Mouse (Mus musculus): Measurements from ENCODE around the gene Ptprb. TPM values are rescaled to one million over a fixed set of nuclear protein-coding genes. Genes with fewer than 3 reads are reported as not detected.

The Ptprb gene
- polyA plus RNA-seq, 2 experiments: 2.3 to 3.4 TPM

GRCm38 (mm10) chr10:116330961-116331510 lies 55.7 kb downstream of the Ptprb start:
- Histone ChIP-seq H3K27ac (replicated peaks; ENCODE audit: low read depth, low read length) (no peak overlapping the region), H3K9ac (ENCODE audit: low read depth, low read length, severe bottlenecking) (peak overlapping the region; percentile 5; the same call in 1 of the 2 replicates), H3K4me2 (replicated peaks; ENCODE audit: low read depth, low read length, severe bottlenecking) (peak overlapping the region; percentile 50), H3K4me1 (ENCODE audit: control insufficient read depth, insufficient read depth, low read length) (peaks cover 9% of the 10 kb centered on the region), H3K36me3 (ENCODE audit: control insufficient read depth, insufficient read depth, low read length) (no peaks in the 10 kb centered on the region), H3K27me3 (ENCODE audit: control insufficient read depth, insufficient read depth, low read length) (no peaks in the 10 kb centered on the region), H3K9me3 (ENCODE audit: control insufficient read depth, low read length) (no peaks in the 10 kb centered on the region), H3K4me3 (replicated peaks; ENCODE audit: low read length) (peak overlapping the region; percentile 26)
- 19% methylated on average over 23 of the region's 23 CpGs for WGBS
- TF ChIP-seq POLR2A (IDR thresholded peaks at IDR 0.05; ENCODE audit: borderline replicate concordance, extremely low read depth, insufficient read depth, insufficient read length): no peak
- no peak for ATAC-seq (ENCODE audit: low FRiP score, low read depth)
- no peak for DNase-seq (ENCODE audit: low spot score)

GRCm38 (mm10) chr10:116333666-116334065 lies 58.3 kb downstream of the Ptprb start:
- H3K36me3 ChIP-seq (ENCODE audit: control insufficient read depth, insufficient read depth, low read length): no peaks in the 10 kb centered on the region
- H3K4me3 ChIP-seq (replicated peaks; ENCODE audit: low read length): no peak overlapping the region
- 31% methylated on average over 16 of the region's 16 CpGs for WGBS
- ATAC-seq (ENCODE audit: low FRiP score, low read depth) (no peak), DNase-seq (ENCODE audit: low spot score) (no peak)
- H3K9ac ChIP-seq (ENCODE audit: low read depth, low read length, severe bottlenecking): no peak overlapping the region
- H3K27me3 ChIP-seq (ENCODE audit: control insufficient read depth, insufficient read depth, low read length): no peaks in the 10 kb centered on the region
- H3K9me3 ChIP-seq (ENCODE audit: control insufficient read depth, low read length): no peaks in the 10 kb centered on the region
- H3K4me1 ChIP-seq (ENCODE audit: control insufficient read depth, insufficient read depth, low read length): peaks cover 9% of the 10 kb centered on the region
- H3K4me2 ChIP-seq (replicated peaks; ENCODE audit: low read depth, low read length, severe bottlenecking): no peak overlapping the region
- no peak for TF ChIP-seq POLR2A (IDR thresholded peaks at IDR 0.05; ENCODE audit: borderline replicate concordance, extremely low read depth, insufficient read depth, insufficient read length)
- H3K27ac ChIP-seq (replicated peaks; ENCODE audit: low read depth, low read length): no peak overlapping the region

- TF ChIP-seq POLR2A (IDR thresholded peaks at IDR 0.05; ENCODE audit: borderline replicate concordance, extremely low read depth, insufficient read depth, insufficient read length): no peak
Observed at GRCm38 (mm10) chr10:116334120-116334519, 58.8 kb downstream of the Ptprb start.

GRCm38 (mm10) chr10:116335328-116335727 lies 60.0 kb downstream of the Ptprb start:
- Histone ChIP-seq H3K9me3 (ENCODE audit: control insufficient read depth, low read length) (no peaks in the 10 kb centered on the region), H3K9ac (ENCODE audit: low read depth, low read length, severe bottlenecking) (no peak overlapping the region)
- WGBS: 69% methylated on average over 7 of the region's 7 CpGs

More at GRCm38 (mm10) chr10:116334120-116334519, 58.8 kb downstream of the Ptprb start:
- H3K9ac ChIP-seq (ENCODE audit: low read depth, low read length, severe bottlenecking): no peak overlapping the region
- no peaks in the 10 kb centered on the region for H3K9me3 ChIP-seq (ENCODE audit: control insufficient read depth, low read length)
- H3K4me1 ChIP-seq (ENCODE audit: control insufficient read depth, insufficient read depth, low read length): peaks cover 9% of the 10 kb centered on the region
- H3K4me3 ChIP-seq (replicated peaks; ENCODE audit: low read length): no peak overlapping the region
- H3K27ac ChIP-seq (replicated peaks; ENCODE audit: low read depth, low read length): no peak overlapping the region
- no peak overlapping the region for H3K4me2 ChIP-seq (replicated peaks; ENCODE audit: low read depth, low read length, severe bottlenecking)
- DNase-seq (ENCODE audit: low spot score) (no peak), ATAC-seq (ENCODE audit: low FRiP score, low read depth) (no peak)
- WGBS: 82% methylated on average over 7 of the region's 7 CpGs
- no peaks in the 10 kb centered on the region for H3K36me3 ChIP-seq (ENCODE audit: control insufficient read depth, insufficient read depth, low read length)
- no peaks in the 10 kb centered on the region for H3K27me3 ChIP-seq (ENCODE audit: control insufficient read depth, insufficient read depth, low read length)

GRCm38 (mm10) chr10:116341194-116341593 lies 65.9 kb downstream of the Ptprb start:
- H3K4me3 ChIP-seq (replicated peaks; ENCODE audit: low read length): no peak overlapping the region
- ATAC-seq (ENCODE audit: low FRiP score, low read depth) (no peak), DNase-seq (ENCODE audit: low spot score) (no peak)
- H3K4me2 ChIP-seq (replicated peaks; ENCODE audit: low read depth, low read length, severe bottlenecking): no peak overlapping the region
- no peaks in the 10 kb centered on the region for H3K36me3 ChIP-seq (ENCODE audit: control insufficient read depth, insufficient read depth, low read length)
- H3K4me1 ChIP-seq (ENCODE audit: control insufficient read depth, insufficient read depth, low read length): no peaks in the 10 kb centered on the region
- no peak overlapping the region for H3K9ac ChIP-seq (ENCODE audit: low read depth, low read length, severe bottlenecking)
- 59% methylated on average over 12 of the region's 12 CpGs for WGBS
- H3K27ac ChIP-seq (replicated peaks; ENCODE audit: low read depth, low read length): no peak overlapping the region
- no peak for TF ChIP-seq POLR2A (IDR thresholded peaks at IDR 0.05; ENCODE audit: borderline replicate concordance, extremely low read depth, insufficient read depth, insufficient read length)
- no peaks in the 10 kb centered on the region for H3K9me3 ChIP-seq (ENCODE audit: control insufficient read depth, low read length)
- H3K27me3 ChIP-seq (ENCODE audit: control insufficient read depth, insufficient read depth, low read length): no peaks in the 10 kb centered on the region

More at GRCm38 (mm10) chr10:116335328-116335727, 60.0 kb downstream of the Ptprb start:
- Histone ChIP-seq H3K4me2 (replicated peaks; ENCODE audit: low read depth, low read length, severe bottlenecking) (no peak overlapping the region), H3K27ac (replicated peaks; ENCODE audit: low read depth, low read length) (no peak overlapping the region), H3K36me3 (ENCODE audit: control insufficient read depth, insufficient read depth, low read length) (no peaks in the 10 kb centered on the region), H3K27me3 (ENCODE audit: control insufficient read depth, insufficient read depth, low read length) (no peaks in the 10 kb centered on the region), H3K4me3 (replicated peaks; ENCODE audit: low read length) (no peak overlapping the region), H3K4me1 (ENCODE audit: control insufficient read depth, insufficient read depth, low read length) (peaks cover 9% of the 10 kb centered on the region)
- ATAC-seq (ENCODE audit: low FRiP score, low read depth): no peak
- TF ChIP-seq POLR2A (IDR thresholded peaks at IDR 0.05; ENCODE audit: borderline replicate concordance, extremely low read depth, insufficient read depth, insufficient read length): no peak
- no peak for DNase-seq (ENCODE audit: low spot score)
